Mouse (Mus musculus): Measurements from ENCODE around the gene Ccdc60.

DNA sequence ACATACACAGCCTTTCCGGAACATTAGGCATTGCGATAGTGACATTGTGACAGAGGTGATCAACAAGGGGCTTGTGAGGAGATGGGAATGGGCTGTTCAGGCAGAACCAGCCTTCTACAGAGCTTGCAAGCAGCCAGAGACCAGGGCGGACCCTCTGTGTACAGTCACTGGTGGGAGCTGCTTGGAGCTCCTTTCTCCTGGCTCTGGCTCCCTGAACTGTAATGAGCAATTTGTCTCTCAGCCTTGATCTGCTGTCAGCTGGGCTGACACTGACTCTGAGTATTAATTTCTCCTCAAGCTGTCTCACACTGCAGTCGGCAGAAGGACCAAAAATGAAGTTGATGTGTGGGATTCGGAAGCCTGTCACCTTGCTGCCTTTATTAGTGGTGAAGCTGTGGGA, 28.4 kb downstream of the Ccdc60 start:
- no peak for TF ChIP-seq POLR2A (IDR thresholded peaks at IDR 0.05; ENCODE audit: control insufficient read depth in 1 of 2, insufficient read depth in 1 of 2, low read depth in 1 of 2, low read length in 2 of 2, poor library complexity in 1 of 2)
- no peak for TF ChIP-seq MAFK (IDR thresholded peaks at IDR 0.05; ENCODE audit: borderline replicate concordance, low read depth, low read length)
- TF ChIP-seq MXI1 (IDR thresholded peaks at IDR 0.05; ENCODE audit: low read depth, low read length): no peak
- no peak for TF ChIP-seq NELFE (IDR thresholded peaks at IDR 0.05; ENCODE audit: low read depth, low read length)
- no peak for TF ChIP-seq CTCF (IDR thresholded peaks at IDR 0.05 in 2 of 3, conservative IDR thresholded peaks at IDR 0.05 in 1 of 3; ENCODE audit: control insufficient read depth in 1 of 3, insufficient read depth in 1 of 3, low read depth in 2 of 3, low read length in 3 of 3, poor library complexity in 1 of 3, severe bottlenecking in 1 of 3)

Data from MEL (cell line).